Mouse (Mus musculus) testis, adult 2 months (tissue): ENCODE results near the gene St7.

Source experiments
- CTCF ChIP-seq: fragments of 200-500 bp; IDR thresholded peaks from 2 replicates; pipeline ENCODE4 v1.5.1; 2012; ENCODE audit warnings: low read depth, mild to moderate bottlenecking, inconsistent platforms, low read length, moderate library complexity; ENCODE audit not compliant: control insufficient read depth, insufficient read depth, insufficient replicate concordance
- POLR2A ChIP-seq: fragments of 200-500 bp; IDR thresholded peaks from 2 replicates; pipeline ENCODE4 v1.6.1; 2012; ENCODE audit warnings: low read depth, mild to moderate bottlenecking, inconsistent platforms, low read length, moderate library complexity; ENCODE audit not compliant: control insufficient read depth

GRCm38 (mm10) chr6:17974416-17974815 lies 281.7 kb downstream of the St7 start:
- TF ChIP-seq POLR2A: no peak
- no peak for TF ChIP-seq CTCF
